Mouse (Mus musculus): ENCODE data around the gene Pfdn6. TPM values are rescaled to one million over a fixed set of nuclear protein-coding genes. Genes with fewer than 3 reads are reported as not detected.

Pfdn6 gene
- polyA plus RNA-seq, 1 experiment from 2014 or later, result 133 TPM

DNA sequence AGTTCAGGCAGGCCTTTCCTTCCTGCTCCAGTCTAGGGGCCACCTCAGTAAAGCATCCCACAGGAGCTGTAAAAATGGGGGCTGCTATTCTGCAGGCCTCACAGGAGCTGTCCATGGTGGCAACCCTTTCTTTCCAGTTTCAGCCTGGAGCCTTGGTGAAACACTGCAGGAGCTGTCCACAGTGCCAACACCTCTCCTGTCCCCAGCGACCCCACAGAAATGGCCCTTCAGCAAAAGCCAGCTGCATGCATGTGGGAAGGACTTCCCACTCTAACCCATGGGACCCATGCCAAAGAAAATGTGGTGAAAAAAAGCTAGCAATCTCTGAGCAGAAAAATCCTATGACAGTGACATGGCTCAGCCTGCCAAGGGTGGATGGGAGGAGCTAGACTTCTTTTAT lies 32.5 kb upstream of the Pfdn6 start:
- no peaks in the 10 kb centered on the region for H3K36me3 ChIP-seq (ENCODE audit: control insufficient read depth, insufficient read depth)
- H3K4me3 ChIP-seq (ENCODE audit: low read length), result no peak overlapping the region
- no peak overlapping the region for H3K4me2 ChIP-seq (ENCODE audit: low read depth, low read length)
- H3K9me3 ChIP-seq (replicated peaks; ENCODE audit: control insufficient read depth, low read length), result peaks cover 8% of the 10 kb centered on the region
- no peak overlapping the region for H3K27ac ChIP-seq (ENCODE audit: low read length)
- WGBS, result 3% methylated on average over 1 of the region's 1 CpGs
- no peak overlapping the region for H3K9ac ChIP-seq (ENCODE audit: low read length)
- no peaks in the 10 kb centered on the region for H3K4me1 ChIP-seq (ENCODE audit: control insufficient read depth, insufficient read depth, low read length)
- no peak for ATAC-seq (replicated peaks; ENCODE audit: extremely low read depth, insufficient read depth, low FRiP score)
- H3K27me3 ChIP-seq (ENCODE audit: control insufficient read depth, insufficient read depth, low read length), result peaks cover 14% of the 10 kb centered on the region

DNA sequence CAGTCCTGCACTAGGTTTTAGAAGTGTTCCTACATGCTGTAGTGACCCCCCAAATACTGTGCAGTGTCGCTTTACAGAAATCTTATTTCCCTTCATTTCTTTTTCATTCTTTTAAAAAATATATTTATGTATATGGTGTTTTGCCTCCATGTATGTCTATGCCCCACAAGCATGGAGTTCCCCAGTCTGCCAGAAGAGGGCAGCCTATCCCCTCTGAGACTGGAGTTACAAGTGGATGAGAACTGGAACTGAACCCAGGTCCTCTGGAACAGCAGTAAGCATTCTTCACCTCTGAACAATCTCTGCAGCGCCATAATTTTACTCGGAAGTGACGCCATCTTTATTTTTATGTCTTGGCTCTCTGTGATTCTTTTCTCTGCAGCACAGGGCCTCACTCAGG lies 29.3 kb upstream of the Pfdn6 start:
- ATAC-seq (replicated peaks; ENCODE audit: extremely low read depth, insufficient read depth, low FRiP score), result no peak
- H3K4me2 ChIP-seq (ENCODE audit: low read depth, low read length), result no peak overlapping the region
- no peaks in the 10 kb centered on the region for H3K4me1 ChIP-seq (ENCODE audit: control insufficient read depth, insufficient read depth, low read length)
- H3K9me3 ChIP-seq (replicated peaks; ENCODE audit: control insufficient read depth, low read length), result peaks cover 8% of the 10 kb centered on the region
- H3K4me3 ChIP-seq (ENCODE audit: low read length), result no peak overlapping the region
- H3K27ac ChIP-seq (ENCODE audit: low read length), result no peak overlapping the region
- no peaks in the 10 kb centered on the region for H3K36me3 ChIP-seq (ENCODE audit: control insufficient read depth, insufficient read depth)
- 71% methylated on average over 4 of the region's 4 CpGs for WGBS
- 0 out of 2 replicates have a peak, but pooled peaks cover 2% of the 10 kb centered on the region for H3K27me3 ChIP-seq (ENCODE audit: control insufficient read depth, insufficient read depth, low read length)
- H3K9ac ChIP-seq (ENCODE audit: low read length), result no peak overlapping the region

DNA sequence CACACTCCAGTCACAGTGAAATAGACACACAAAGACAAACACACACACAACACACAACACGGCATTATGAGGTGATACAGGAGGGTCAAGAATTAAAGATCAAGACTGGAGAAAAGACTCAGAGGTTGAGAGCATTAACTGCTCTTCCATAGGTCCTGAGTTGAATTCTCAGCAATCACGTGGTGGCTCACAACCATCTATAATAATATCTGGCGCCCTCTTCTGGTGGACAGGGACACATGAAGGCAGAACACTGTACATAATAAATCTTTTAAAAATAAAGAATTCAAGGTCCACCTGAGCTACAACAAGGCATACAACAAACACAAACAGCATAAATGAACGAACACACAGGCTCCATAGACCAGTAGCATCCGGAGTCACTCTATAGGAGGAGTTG lies 28.8 kb upstream of the Pfdn6 start:
- ATAC-seq (replicated peaks; ENCODE audit: extremely low read depth, insufficient read depth, low FRiP score), result no peak; the same call in 1 of the 2 replicates
- no peak overlapping the region for H3K27ac ChIP-seq (ENCODE audit: low read length)

DNA sequence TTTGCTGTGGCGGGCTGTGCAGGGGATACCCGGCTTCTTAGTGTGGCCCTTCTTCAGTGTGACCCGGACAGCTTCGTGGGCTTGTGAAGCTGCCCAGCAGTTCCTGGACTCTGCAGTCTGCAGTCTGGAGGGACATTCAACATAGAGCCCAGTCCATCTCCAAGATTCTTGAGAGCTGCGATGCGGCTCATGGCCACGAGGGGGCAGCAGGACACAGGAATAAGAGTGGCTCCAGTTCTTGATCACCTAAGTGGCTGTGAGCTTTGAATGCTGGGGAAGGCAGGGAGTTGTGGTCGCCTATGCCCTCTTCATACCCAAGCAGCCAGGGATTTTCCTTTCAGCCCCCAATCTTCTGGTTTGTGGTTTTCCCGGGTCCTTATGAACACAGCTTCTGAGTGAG lies 28.3 kb upstream of the Pfdn6 start:
- Histone ChIP-seq H3K4me2 (ENCODE audit: low read depth, low read length) (no peak overlapping the region), H3K27ac (ENCODE audit: low read length) (no peak overlapping the region), H3K27me3 (ENCODE audit: control insufficient read depth, insufficient read depth, low read length) (no peaks in the 10 kb centered on the region), H3K9ac (ENCODE audit: low read length) (no peak overlapping the region), H3K36me3 (ENCODE audit: control insufficient read depth, insufficient read depth) (no peaks in the 10 kb centered on the region), H3K4me3 (ENCODE audit: low read length) (no peak overlapping the region), H3K9me3 (replicated peaks; ENCODE audit: control insufficient read depth, low read length) (peaks cover 8% of the 10 kb centered on the region), H3K4me1 (ENCODE audit: control insufficient read depth, insufficient read depth, low read length) (no peaks in the 10 kb centered on the region)
- peak; percentile 70 for ATAC-seq (replicated peaks; ENCODE audit: extremely low read depth, insufficient read depth, low FRiP score)
- 3% methylated on average over 9 of the region's 9 CpGs for WGBS

More for the DNA sequence above, 28.8 kb upstream of the Pfdn6 start:
- Histone ChIP-seq H3K4me3 (ENCODE audit: low read length) (no peak overlapping the region), H3K4me1 (ENCODE audit: control insufficient read depth, insufficient read depth, low read length) (no peaks in the 10 kb centered on the region), H3K4me2 (ENCODE audit: low read depth, low read length) (no peak overlapping the region), H3K9ac (ENCODE audit: low read length) (no peak overlapping the region), H3K27me3 (ENCODE audit: control insufficient read depth, insufficient read depth, low read length) (no peaks in the 10 kb centered on the region), H3K9me3 (replicated peaks; ENCODE audit: control insufficient read depth, low read length) (peaks cover 8% of the 10 kb centered on the region), H3K36me3 (ENCODE audit: control insufficient read depth, insufficient read depth) (no peaks in the 10 kb centered on the region)
- WGBS, result 31% methylated on average over 5 of the region's 5 CpGs

DNA sequence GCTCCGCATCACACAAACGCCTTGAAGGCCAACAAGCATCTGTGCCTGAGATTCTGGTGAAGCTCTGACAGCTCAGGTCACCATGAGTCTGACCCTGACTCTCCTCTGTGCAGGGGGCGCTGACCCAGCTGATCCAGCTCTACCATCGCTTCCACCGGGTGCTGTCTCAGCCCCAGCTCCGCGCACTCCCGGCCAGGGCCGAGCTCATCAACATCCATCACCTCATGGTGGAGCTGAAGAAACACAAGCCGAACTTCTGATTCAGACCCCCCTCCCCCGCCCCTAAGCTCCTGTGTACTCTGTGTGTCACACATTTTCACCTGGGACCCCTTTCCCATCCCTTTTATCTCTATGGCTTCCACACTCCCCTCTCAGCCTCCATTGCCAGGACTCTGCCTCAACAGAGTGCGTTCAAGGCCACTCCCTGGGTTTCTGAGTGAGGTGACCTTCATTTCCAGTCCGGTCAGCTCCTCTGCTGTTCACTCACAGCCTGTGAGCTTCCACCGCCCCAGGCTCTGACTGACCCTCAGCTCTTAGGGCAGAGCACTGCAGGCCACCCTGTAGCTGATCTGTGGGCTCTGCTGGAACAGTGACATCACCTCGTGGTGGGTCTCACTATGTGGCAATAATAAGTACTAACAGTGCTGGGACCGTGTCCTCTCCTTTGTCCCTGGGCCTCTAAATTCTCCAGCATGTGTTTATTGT lies 25.9 kb upstream of the Pfdn6 start:
- H3K9me3 ChIP-seq (replicated peaks; ENCODE audit: control insufficient read depth, low read length), result peaks cover 8% of the 10 kb centered on the region
- H3K4me2 ChIP-seq (ENCODE audit: low read depth, low read length), result no peak overlapping the region
- no peak overlapping the region for H3K4me3 ChIP-seq (ENCODE audit: low read length)
- 85% methylated on average over 16 of the region's 16 CpGs for WGBS
- H3K27me3 ChIP-seq (ENCODE audit: control insufficient read depth, insufficient read depth, low read length), result no peaks in the 10 kb centered on the region
- H3K36me3 ChIP-seq (ENCODE audit: control insufficient read depth, insufficient read depth), result peaks cover 12% of the 10 kb centered on the region; the same call in 1 of the 2 replicates
- no peak overlapping the region for H3K27ac ChIP-seq (ENCODE audit: low read length)
- H3K4me1 ChIP-seq (ENCODE audit: control insufficient read depth, insufficient read depth, low read length), result no peaks in the 10 kb centered on the region
- no peak for ATAC-seq (replicated peaks; ENCODE audit: extremely low read depth, insufficient read depth, low FRiP score)
- H3K9ac ChIP-seq (ENCODE audit: low read length), result no peak overlapping the region

DNA sequence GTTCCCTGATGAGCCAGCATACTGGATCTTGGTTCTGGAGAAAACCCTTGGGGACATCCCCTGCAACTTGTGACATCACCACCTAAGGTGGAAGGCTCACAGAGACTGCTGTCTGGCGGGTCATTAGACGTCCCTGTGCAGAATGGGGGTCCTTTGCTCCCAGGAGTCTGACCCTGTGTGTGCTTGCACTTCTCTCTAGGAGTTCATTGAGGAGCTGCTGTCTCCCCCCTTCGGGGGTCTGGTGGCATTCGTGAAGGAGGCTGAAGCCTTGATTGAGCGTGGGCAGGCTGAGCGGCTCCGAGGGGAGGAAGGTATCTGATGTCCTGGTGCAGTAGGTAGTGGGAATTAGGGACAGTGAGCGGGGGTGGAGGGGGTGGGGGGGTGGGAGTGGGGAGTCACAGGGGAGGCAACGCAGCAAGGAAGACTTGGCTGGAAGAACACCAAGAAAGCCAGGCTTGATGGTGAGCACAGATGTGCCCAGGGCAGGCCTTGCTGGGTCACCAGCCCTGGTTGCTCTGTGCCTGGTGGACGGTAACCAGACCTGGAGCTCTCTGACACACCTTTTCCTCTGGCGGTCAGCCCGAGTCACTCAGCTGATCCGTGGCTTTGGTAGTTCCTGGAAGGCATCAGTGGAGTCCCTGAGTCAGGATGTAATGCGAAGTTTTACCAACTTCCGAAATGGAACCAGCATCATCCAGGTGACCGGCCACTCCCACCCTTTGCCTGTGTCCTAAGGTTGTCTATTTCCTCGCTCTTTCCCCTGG lies 25.1 kb upstream of the Pfdn6 start:
- Histone ChIP-seq H3K9me3 (replicated peaks; ENCODE audit: control insufficient read depth, low read length) (peaks cover 7% of the 10 kb centered on the region), H3K36me3 (ENCODE audit: control insufficient read depth, insufficient read depth) (peaks cover 15% of the 10 kb centered on the region; the same call in 1 of the 2 replicates), H3K4me1 (ENCODE audit: control insufficient read depth, insufficient read depth, low read length) (no peaks in the 10 kb centered on the region), H3K27ac (ENCODE audit: low read length) (no peak overlapping the region), H3K27me3 (ENCODE audit: control insufficient read depth, insufficient read depth, low read length) (no peaks in the 10 kb centered on the region), H3K4me3 (ENCODE audit: low read length) (no peak overlapping the region), H3K9ac (ENCODE audit: low read length) (no peak overlapping the region), H3K4me2 (ENCODE audit: low read depth, low read length) (no peak overlapping the region)
- no peak for ATAC-seq (replicated peaks; ENCODE audit: extremely low read depth, insufficient read depth, low FRiP score)
- 90% methylated on average over 17 of the region's 17 CpGs for WGBS

DNA sequence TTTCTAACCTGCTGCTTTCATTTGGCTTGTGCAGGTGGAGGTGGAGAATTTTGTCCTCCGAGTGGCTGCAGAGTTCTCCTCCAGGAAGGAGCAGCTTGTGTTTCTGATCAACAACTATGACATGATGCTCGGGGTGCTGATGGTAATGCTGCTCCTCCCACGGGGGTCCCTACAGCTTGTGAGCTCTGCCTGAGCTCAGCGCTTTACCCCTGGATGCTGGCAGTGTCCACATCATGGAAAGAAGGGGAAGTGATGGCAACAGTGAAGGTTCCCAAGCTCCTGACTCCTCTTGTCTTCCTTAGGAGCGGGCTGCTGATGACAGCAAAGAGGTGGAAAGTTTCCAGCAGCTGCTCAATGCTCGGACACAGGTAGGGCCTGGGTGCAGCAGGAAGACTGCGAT lies 22.7 kb upstream of the Pfdn6 start:
- Histone ChIP-seq H3K4me3 (ENCODE audit: low read length) (no peak overlapping the region), H3K9ac (ENCODE audit: low read length) (no peak overlapping the region), H3K9me3 (replicated peaks; ENCODE audit: control insufficient read depth, low read length) (no peaks in the 10 kb centered on the region), H3K27ac (ENCODE audit: low read length) (no peak overlapping the region), H3K4me2 (ENCODE audit: low read depth, low read length) (no peak overlapping the region), H3K4me1 (ENCODE audit: control insufficient read depth, insufficient read depth, low read length) (no peaks in the 10 kb centered on the region), H3K27me3 (ENCODE audit: control insufficient read depth, insufficient read depth, low read length) (no peaks in the 10 kb centered on the region), H3K36me3 (ENCODE audit: control insufficient read depth, insufficient read depth) (peaks cover 27% of the 10 kb centered on the region)
- no peak for ATAC-seq (replicated peaks; ENCODE audit: extremely low read depth, insufficient read depth, low FRiP score)
- WGBS, result 85% methylated on average over 7 of the region's 7 CpGs

DNA sequence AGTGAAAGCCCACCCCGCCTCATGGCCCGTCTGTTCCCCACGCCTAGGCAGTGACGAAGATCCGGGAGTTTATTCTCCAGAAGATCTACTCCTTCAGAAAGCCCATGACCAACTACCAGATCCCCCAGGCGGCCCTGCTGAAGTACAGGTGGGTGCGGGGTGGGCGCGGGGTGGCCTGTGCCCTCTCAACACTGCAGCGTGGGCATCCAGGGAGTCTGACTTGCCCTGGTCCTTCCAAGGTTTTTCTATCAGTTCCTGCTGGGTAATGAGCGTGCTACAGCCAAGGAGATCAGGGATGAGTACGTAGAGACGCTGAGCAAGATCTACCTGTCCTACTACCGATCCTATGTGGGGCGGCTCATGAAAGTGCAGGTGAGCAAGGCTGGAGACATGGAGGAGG lies 19.8 kb upstream of the Pfdn6 start:
- H3K9me3 ChIP-seq (replicated peaks; ENCODE audit: control insufficient read depth, low read length), result no peaks in the 10 kb centered on the region
- H3K27ac ChIP-seq (ENCODE audit: low read length), result no peak overlapping the region
- H3K4me3 ChIP-seq (ENCODE audit: low read length), result no peak overlapping the region
- no peak overlapping the region for H3K4me2 ChIP-seq (ENCODE audit: low read depth, low read length)
- no peak for ATAC-seq (replicated peaks; ENCODE audit: extremely low read depth, insufficient read depth, low FRiP score)
- 89% methylated on average over 15 of the region's 15 CpGs for WGBS
- H3K4me1 ChIP-seq (ENCODE audit: control insufficient read depth, insufficient read depth, low read length), result peaks cover 6% of the 10 kb centered on the region
- H3K27me3 ChIP-seq (ENCODE audit: control insufficient read depth, insufficient read depth, low read length), result no peaks in the 10 kb centered on the region
- H3K36me3 ChIP-seq (ENCODE audit: control insufficient read depth, insufficient read depth), result peaks cover 27% of the 10 kb centered on the region
- no peak overlapping the region for H3K9ac ChIP-seq (ENCODE audit: low read length)

DNA sequence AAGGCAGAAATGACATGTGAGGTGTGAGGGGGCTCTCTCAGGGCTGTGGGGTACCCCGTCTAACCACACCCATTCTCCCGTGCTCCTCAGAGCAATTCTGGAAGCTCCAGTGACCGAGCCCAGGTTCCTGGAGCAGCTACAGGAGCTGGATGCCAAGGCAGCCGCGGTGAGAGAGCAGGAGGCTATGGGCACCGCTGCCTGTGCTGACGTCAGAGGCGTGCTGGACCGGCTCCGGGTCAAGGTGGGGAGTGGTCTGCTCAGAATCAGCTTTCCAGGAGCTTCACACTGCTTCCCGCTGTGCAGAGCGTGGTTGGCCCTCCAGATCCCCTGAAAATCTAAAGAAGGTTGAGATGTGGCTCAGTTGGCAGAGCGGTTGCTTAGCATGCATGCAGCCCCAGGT lies 19.0 kb upstream of the Pfdn6 start:
- Histone ChIP-seq H3K27me3 (ENCODE audit: control insufficient read depth, insufficient read depth, low read length) (no peaks in the 10 kb centered on the region), H3K27ac (ENCODE audit: low read length) (no peak overlapping the region), H3K4me3 (ENCODE audit: low read length) (no peak overlapping the region), H3K36me3 (ENCODE audit: control insufficient read depth, insufficient read depth) (peaks cover 30% of the 10 kb centered on the region), H3K4me1 (ENCODE audit: control insufficient read depth, insufficient read depth, low read length) (peaks cover 12% of the 10 kb centered on the region), H3K9me3 (replicated peaks; ENCODE audit: control insufficient read depth, low read length) (no peaks in the 10 kb centered on the region), H3K9ac (ENCODE audit: low read length) (no peak overlapping the region), H3K4me2 (ENCODE audit: low read depth, low read length) (no peak overlapping the region)
- 91% methylated on average over 13 of the region's 13 CpGs for WGBS
- ATAC-seq (replicated peaks; ENCODE audit: extremely low read depth, insufficient read depth, low FRiP score), result no peak
